Mouse (Mus musculus) kidney, postnatal 0 days (tissue): ENCODE results near the gene Dnaic2. TPM values are rescaled to one million over a fixed set of nuclear protein-coding genes. Genes with fewer than 3 reads are reported as not detected.
A peak's percentile ranks its signal among the peaks of the same experiment; 100 is the strongest.

ENCODE experiments used
- ATAC-seq: fragments of 200-750 bp; cut with Nextera tagmentation; replicated peaks from 2 replicates; pipeline ENCODE4 v1.8.0; 2017; ENCODE audit warnings: low read depth, moderate number of reproducible peaks, moderate TSS enrichment, moderate library complexity; ENCODE audit not compliant: low FRiP score
- DNase-seq: peaks from one replicate; pipeline ENCODE4 v3.0.0-alpha.2; 2016; ENCODE audit warnings: low spot score
- H3K27ac ChIP-seq: fragments of 300-500 bp; sonication (generic); 2 replicates; pipeline ENCODE4 v1.5.1; 2014; ENCODE audit warnings: mild to moderate bottlenecking
- H3K27me3 ChIP-seq: fragments of 300-500 bp; sonication (generic); 2 replicates; pipeline ENCODE4 v1.6.1; 2014; ENCODE audit warnings: low read length, mixed read lengths; ENCODE audit not compliant: insufficient read depth
- H3K36me3 ChIP-seq: fragments of 300-500 bp; sonication (generic); 2 replicates; pipeline ENCODE4 v1.6.1; 2014; ENCODE audit warnings: low read length, mixed read lengths; ENCODE audit not compliant: insufficient read depth
- H3K4me1 ChIP-seq: fragments of 300-500 bp; sonication (generic); replicated peaks from 2 replicates; pipeline ENCODE4 v1.6.1; 2014; ENCODE audit warnings: antibody characterized with exemption, low read length, mixed read lengths; ENCODE audit not compliant: insufficient read depth
- H3K4me2 ChIP-seq: fragments of 300-500 bp; sonication (generic); 2 replicates; pipeline ENCODE4 v1.6.1; 2014; ENCODE audit warnings: mild to moderate bottlenecking, low read length, moderate library complexity, mixed read lengths
- H3K4me3 ChIP-seq: fragments of 300-500 bp; sonication (generic); replicated peaks from 2 replicates; pipeline ENCODE4 v1.5.1; 2014; ENCODE audit warnings: low read depth, low read length
- H3K9ac ChIP-seq: fragments of 300-500 bp; sonication (generic); 2 replicates; pipeline ENCODE4 v1.6.1; 2014; ENCODE audit warnings: low read depth, low read length
- H3K9me3 ChIP-seq: fragments of 300-500 bp; sonication (generic); replicated peaks from 2 replicates; pipeline ENCODE4 v1.6.1; 2016; ENCODE audit warnings: low read length, inconsistent platforms, mixed read lengths
- CTCF ChIP-seq: IDR thresholded peaks from 2 replicates; pipeline ENCODE4 v1.5.1; 2016; ENCODE audit warnings: antibody characterized with exemption, low read depth, mild to moderate bottlenecking, moderate library complexity
- WGBS: fragments of 180-500 bp; shearing (Covaris S2); extraction: QIAGEN DNeasy Blood & Tissue Kit; methylation state at CpG from one replicate; pipeline ENCODE4 v1.1.7; 2014; 5-methylcytosine and 5-hydroxymethylcytosine counted together
- polyA plus RNA-seq: library from polyadenylated mRNA; unstranded; fragments of >200 nt; fragmentation: Nextera tagmentation; extraction: Ambion mirVana; gene quantifications from 2 replicates; pipeline ENCODE4 v1.2.1, GENCODE M21; 2015

The Dnaic2 gene
- polyA plus RNA-seq, result 0.32 and 0.43 TPM in 2 replicates

DNA sequence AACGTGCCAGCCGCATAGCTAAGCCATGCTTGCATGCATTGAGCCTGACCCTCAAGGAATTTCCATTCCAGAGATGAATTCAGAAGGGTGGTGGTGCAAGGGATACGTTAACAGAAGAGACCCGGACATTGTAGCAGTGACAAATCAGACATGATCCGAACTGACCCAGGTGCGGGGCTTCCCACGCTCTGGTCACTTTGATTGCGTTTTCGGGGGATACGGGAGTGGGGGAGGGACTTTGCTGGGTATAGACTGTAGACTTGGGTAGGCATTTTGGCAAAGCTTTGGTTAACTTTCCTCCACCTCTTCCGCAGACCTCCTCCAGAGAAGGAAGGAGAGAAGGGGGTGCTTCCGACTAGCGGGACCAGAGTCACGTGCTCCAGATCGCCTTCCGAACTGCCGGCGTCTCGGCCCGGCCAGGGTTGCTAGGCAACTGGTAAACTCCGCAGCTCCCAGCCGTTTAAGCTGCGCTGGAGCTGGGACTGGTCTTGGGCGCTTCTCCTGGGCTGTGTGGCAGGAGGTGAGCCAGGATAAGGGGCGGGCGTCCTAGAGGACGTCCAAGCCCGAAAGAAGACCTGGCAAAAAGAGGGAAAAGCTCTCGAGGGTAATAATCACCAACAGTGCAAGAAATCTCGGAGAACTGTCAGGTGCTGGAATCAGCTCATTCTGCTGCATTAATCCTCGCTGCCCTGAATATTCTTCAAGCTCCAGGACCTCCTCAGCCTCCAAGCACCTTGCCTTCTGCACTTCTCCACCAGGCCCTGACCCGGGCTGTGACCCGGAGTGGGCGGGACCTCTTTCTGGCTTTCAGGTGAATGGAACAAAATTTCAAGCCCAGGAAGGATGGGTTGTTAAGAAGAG is at the start of gene Dnaic2:
TSS of gene Dnaic2 (plus strand) at position 444 of the 861 bp plus-strand sequence.
- H3K9ac ChIP-seq, result 0 out of 2 replicates have a peak within 1 kb of the TSS, but pooled peaks have one; percentile 13
- H3K36me3 ChIP-seq, result no peaks in the 10 kb centered on the region
- H3K27ac ChIP-seq, result no peak within 1 kb of the TSS
- no peaks in the 10 kb centered on the region for H3K27me3 ChIP-seq
- no peak for TF ChIP-seq CTCF
- 9% methylated on average over 34 of the region's 34 CpGs for WGBS
- peak; percentile 78; the same call in 1 of the 2 replicates for ATAC-seq
- peak; percentile 88 for DNase-seq
- no peaks in the 10 kb centered on the region for H3K9me3 ChIP-seq
- peak within 1 kb of the TSS; percentile 50 for H3K4me2 ChIP-seq
- 0 out of 2 replicates have a peak, but pooled peaks cover 4% of the 10 kb centered on the region for H3K4me1 ChIP-seq
- peak within 1 kb of the TSS; percentile 22; the same call in 1 of the 2 replicates for H3K4me3 ChIP-seq

GRCm38 (mm10) chr11:114679582-114679981 is 47.6 kb upstream of the Dnaic2 start:
- no peaks in the 10 kb centered on the region for H3K36me3 ChIP-seq
- H3K4me3 ChIP-seq, result no peak overlapping the region
- H3K4me2 ChIP-seq, result no peak overlapping the region
- 0 out of 2 replicates have a peak overlapping the region, but pooled peaks have one; percentile 22 for H3K27ac ChIP-seq
- ATAC-seq (no peak), DNase-seq (no peak)
- WGBS, result 45% methylated on average over 8 of the region's 8 CpGs
- no peak overlapping the region for H3K9ac ChIP-seq
- H3K9me3 ChIP-seq, result no peaks in the 10 kb centered on the region
- peaks cover 23% of the 10 kb centered on the region for H3K4me1 ChIP-seq
- H3K27me3 ChIP-seq, result no peaks in the 10 kb centered on the region
- TF ChIP-seq CTCF, result no peak

DNA sequence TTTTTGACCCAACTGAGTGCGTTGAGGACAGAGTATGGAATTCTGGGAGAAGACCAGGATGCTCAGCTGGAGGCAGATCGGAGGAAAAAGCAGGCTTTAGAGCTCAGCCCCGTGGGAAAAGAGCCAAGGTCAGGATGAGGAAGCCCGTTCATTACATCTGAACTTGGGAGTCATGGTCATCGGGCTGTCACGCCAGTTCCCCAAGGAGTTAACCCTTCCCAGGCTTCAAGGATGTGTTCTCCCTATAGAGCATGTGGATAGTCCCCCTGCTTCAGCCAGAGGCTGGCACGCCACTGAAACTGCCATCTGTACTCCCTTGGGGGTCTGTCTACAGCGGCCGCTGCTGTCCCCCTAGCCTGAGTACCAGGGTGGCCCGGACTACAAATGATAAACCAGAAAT is 46.9 kb upstream of the Dnaic2 start:
- WGBS, result 34% methylated on average over 10 of the region's 10 CpGs
- no peaks in the 10 kb centered on the region for H3K27me3 ChIP-seq
- ATAC-seq (no peak), DNase-seq (peak; percentile 66)
- no peaks in the 10 kb centered on the region for H3K36me3 ChIP-seq
- no peak overlapping the region for H3K9ac ChIP-seq
- H3K4me3 ChIP-seq, result no peak overlapping the region
- TF ChIP-seq CTCF, result no peak
- peaks cover 25% of the 10 kb centered on the region for H3K4me1 ChIP-seq
- no peak overlapping the region for H3K4me2 ChIP-seq
- no peak overlapping the region for H3K27ac ChIP-seq
- H3K9me3 ChIP-seq, result no peaks in the 10 kb centered on the region

DNA sequence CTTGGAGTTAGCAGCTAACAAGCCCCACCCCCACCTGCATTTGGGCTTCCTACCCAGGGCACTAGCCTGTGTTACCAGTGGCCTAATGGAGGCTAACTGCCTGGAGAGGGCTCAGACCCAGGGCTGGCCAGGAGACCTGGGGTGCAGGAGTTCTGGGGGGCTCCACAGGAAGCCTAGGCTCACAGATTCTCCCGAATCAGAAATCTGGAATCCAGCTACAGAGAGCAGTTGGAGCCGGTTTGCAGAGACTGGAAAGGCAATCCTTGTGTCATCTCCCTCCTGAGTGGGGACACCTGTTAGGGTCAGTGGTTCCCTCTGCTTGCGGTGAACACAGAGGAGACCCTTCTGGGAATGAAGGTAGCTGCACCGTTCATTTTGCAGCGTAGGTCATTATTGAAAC is 46.2 kb upstream of the Dnaic2 start:
- no peak for TF ChIP-seq CTCF
- Histone ChIP-seq H3K4me3 (no peak overlapping the region), H3K36me3 (no peaks in the 10 kb centered on the region), H3K4me1 (peaks cover 25% of the 10 kb centered on the region), H3K9me3 (no peaks in the 10 kb centered on the region), H3K4me2 (no peak overlapping the region), H3K27ac (no peak overlapping the region), H3K9ac (no peak overlapping the region), H3K27me3 (no peaks in the 10 kb centered on the region)
- ATAC-seq, result no peak
- WGBS, result 42% methylated on average over 5 of the region's 5 CpGs
- DNase-seq, result no peak

GRCm38 (mm10) chr11:114682321-114682900 is 44.8 kb upstream of the Dnaic2 start:
- ATAC-seq (no peak), DNase-seq (no peak)
- Histone ChIP-seq H3K27me3 (no peaks in the 10 kb centered on the region), H3K4me3 (no peak overlapping the region), H3K9ac (no peak overlapping the region), H3K36me3 (no peaks in the 10 kb centered on the region), H3K9me3 (no peaks in the 10 kb centered on the region), H3K4me1 (peaks cover 25% of the 10 kb centered on the region), H3K27ac (no peak overlapping the region), H3K4me2 (no peak overlapping the region)
- 89% methylated on average over 13 of the region's 13 CpGs for WGBS
- TF ChIP-seq CTCF, result no peak

GRCm38 (mm10) chr11:114683029-114683721 is 44.0 kb upstream of the Dnaic2 start:
- H3K27ac ChIP-seq, result no peak overlapping the region
- no peak overlapping the region for H3K4me2 ChIP-seq
- no peak for TF ChIP-seq CTCF
- H3K4me3 ChIP-seq, result no peak overlapping the region
- no peak for ATAC-seq
- H3K36me3 ChIP-seq, result no peaks in the 10 kb centered on the region
- 81% methylated on average over 10 of the region's 10 CpGs for WGBS
- H3K9me3 ChIP-seq, result no peaks in the 10 kb centered on the region
- peaks cover 25% of the 10 kb centered on the region for H3K4me1 ChIP-seq
- no peak overlapping the region for H3K9ac ChIP-seq
- H3K27me3 ChIP-seq, result no peaks in the 10 kb centered on the region
- DNase-seq, result no peak
